Mouse (Mus musculus): ENCODE results near the gene Tmc1. TPM values are rescaled to one million over a fixed set of nuclear protein-coding genes. Genes with fewer than 3 reads are reported as not detected.

Tmc1 gene
- 0.16 and 0.36 TPM in 2 replicates for total RNA-seq (2012; rRNA removed)

GRCm38 (mm10) chr19:20953874-20954273 lies at the start of gene Tmc1:
Gene Tmc1, minus strand, starts transcription at chr19:20954202.
- DNase-seq (ENCODE audit: low read depth, low spot score): no peak
- H3K36me3 ChIP-seq (ENCODE audit: control insufficient read depth, insufficient read depth, low read length, poor library complexity, severe bottlenecking): no peaks in the 10 kb centered on the region
- TF ChIP-seq MAFK (IDR thresholded peaks at IDR 0.05; ENCODE audit: insufficient read depth, low read depth, low read length) (peak; percentile 64), ZNF384 (IDR thresholded peaks at IDR 0.05; ENCODE audit: low read depth, low read length) (no peak)
- no peak within 1 kb of the TSS for H3K4me3 ChIP-seq (ENCODE audit: insufficient read depth in 1 of 2, low read depth in 1 of 2, low read length in 2 of 2, poor library complexity in 1 of 2, severe bottlenecking in 1 of 2)
- H3K9me3 ChIP-seq (ENCODE audit: control insufficient read depth, insufficient read depth, low read depth, low read length): no peaks in the 10 kb centered on the region
- H3K4me1 ChIP-seq (ENCODE audit: control insufficient read depth in 2 of 2, insufficient read depth in 2 of 2, low read length in 2 of 2, poor library complexity in 1 of 2): no peaks in the 10 kb centered on the region
- H3K9ac ChIP-seq (ENCODE audit: insufficient read depth, low read depth, low read length, poor library complexity, severe bottlenecking): no peak within 1 kb of the TSS
- no peak within 1 kb of the TSS for H3K27ac ChIP-seq (ENCODE audit: insufficient read depth, low read depth, low read length, poor library complexity, severe bottlenecking)
- in situ Hi-C loops (cut with MboI; ENCODE audit: low sequenced_read_pairs in 2 of 2, unreplicated experiment in 2 of 2): no loop called here

- no peaks in the 10 kb centered on the region for H3K9me3 ChIP-seq (ENCODE audit: control insufficient read depth, insufficient read depth, low read depth, low read length)
- H3K4me1 ChIP-seq (ENCODE audit: control insufficient read depth in 2 of 2, insufficient read depth in 2 of 2, low read length in 2 of 2, poor library complexity in 1 of 2): no peaks in the 10 kb centered on the region
- H3K4me3 ChIP-seq (ENCODE audit: insufficient read depth in 1 of 2, low read depth in 1 of 2, low read length in 2 of 2, poor library complexity in 1 of 2, severe bottlenecking in 1 of 2): no peak overlapping the region
- no peak overlapping the region for H3K9ac ChIP-seq (ENCODE audit: insufficient read depth, low read depth, low read length, poor library complexity, severe bottlenecking)
- DNase-seq (ENCODE audit: low read depth, low spot score): no peak
- no peak overlapping the region for H3K27ac ChIP-seq (ENCODE audit: insufficient read depth, low read depth, low read length, poor library complexity, severe bottlenecking)
- in situ Hi-C loops (cut with MboI; ENCODE audit: low sequenced_read_pairs in 2 of 2, unreplicated experiment in 2 of 2): no loop called here
- TF ChIP-seq CHD2 (IDR thresholded peaks at IDR 0.05; ENCODE audit: low read depth, low read length) (no peak), HCFC1 (IDR thresholded peaks at IDR 0.05; ENCODE audit: borderline replicate concordance, insufficient read depth, low read length) (no peak), ZNF384 (IDR thresholded peaks at IDR 0.05; ENCODE audit: low read depth, low read length) (no peak), MAFK (IDR thresholded peaks at IDR 0.05; ENCODE audit: insufficient read depth, low read depth, low read length) (no peak), ZC3H11A (IDR thresholded peaks at IDR 0.05; ENCODE audit: borderline replicate concordance, low read depth, low read length) (no peak)
- no peaks in the 10 kb centered on the region for H3K36me3 ChIP-seq (ENCODE audit: control insufficient read depth, insufficient read depth, low read length, poor library complexity, severe bottlenecking)
These were observed 47.5 kb upstream of the Tmc1 start for GRCm38 (mm10) chr19:21001552-21001951.

DNA sequence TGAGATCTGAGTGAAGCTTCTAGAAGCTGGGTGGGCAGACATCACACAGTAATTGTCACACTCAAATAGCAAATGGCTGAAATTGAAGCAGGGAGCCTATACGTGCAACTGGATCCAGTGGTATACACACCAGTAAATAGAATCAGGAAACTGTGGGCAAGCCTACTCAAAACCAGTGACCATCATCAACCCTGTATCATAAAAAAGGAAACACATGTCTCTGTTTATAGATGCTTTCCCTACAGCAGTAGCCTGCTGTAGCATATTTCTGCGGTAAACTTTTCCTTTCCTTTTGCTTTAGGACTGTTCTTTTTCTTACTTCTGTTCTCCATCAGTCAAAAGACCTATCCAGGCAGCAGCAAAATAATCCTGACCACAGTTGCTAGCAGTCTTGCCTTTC lies 25.2 kb upstream of the Tmc1 start:
- no peak for TF ChIP-seq ZC3H11A (IDR thresholded peaks at IDR 0.05; ENCODE audit: borderline replicate concordance, low read depth, low read length)
- TF ChIP-seq ZNF384 (IDR thresholded peaks at IDR 0.05; ENCODE audit: low read depth, low read length): no peak
- TF ChIP-seq MAFK (IDR thresholded peaks at IDR 0.05; ENCODE audit: insufficient read depth, low read depth, low read length): no peak
- no peak for TF ChIP-seq HCFC1 (IDR thresholded peaks at IDR 0.05; ENCODE audit: borderline replicate concordance, insufficient read depth, low read length)
- in situ Hi-C loops (cut with MboI; ENCODE audit: low sequenced_read_pairs in 2 of 2, unreplicated experiment in 2 of 2): no loop called here
- H3K4me3 ChIP-seq (ENCODE audit: insufficient read depth in 1 of 2, low read depth in 1 of 2, low read length in 2 of 2, poor library complexity in 1 of 2, severe bottlenecking in 1 of 2): no peak overlapping the region

DNA sequence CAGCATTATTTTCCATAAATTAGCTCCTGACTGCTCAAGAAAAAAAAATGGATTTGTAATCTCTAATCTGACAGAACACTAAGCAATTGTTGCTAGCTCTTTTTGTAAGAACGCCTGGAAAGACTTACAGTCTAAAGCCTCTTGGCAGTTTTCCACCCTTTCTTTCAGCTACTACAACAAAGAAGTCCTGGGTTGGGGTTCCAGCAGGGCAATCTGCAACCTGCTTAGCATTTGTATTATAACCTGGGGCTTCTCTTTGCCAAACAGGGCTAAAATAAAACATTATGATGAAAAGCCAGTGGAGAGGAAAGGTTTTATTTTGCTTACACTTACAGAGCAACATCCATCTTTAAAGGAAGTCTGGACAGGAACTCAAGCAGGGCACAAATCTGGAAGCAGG lies 24.1 kb upstream of the Tmc1 start:
- in situ Hi-C loops (cut with MboI; ENCODE audit: low sequenced_read_pairs in 2 of 2, unreplicated experiment in 2 of 2): no loop called here
- H3K9me3 ChIP-seq (ENCODE audit: control insufficient read depth, insufficient read depth, low read depth, low read length): no peaks in the 10 kb centered on the region
- TF ChIP-seq CHD2 (IDR thresholded peaks at IDR 0.05; ENCODE audit: low read depth, low read length) (no peak), ZC3H11A (IDR thresholded peaks at IDR 0.05; ENCODE audit: borderline replicate concordance, low read depth, low read length) (no peak), HCFC1 (IDR thresholded peaks at IDR 0.05; ENCODE audit: borderline replicate concordance, insufficient read depth, low read length) (no peak), MAFK (IDR thresholded peaks at IDR 0.05; ENCODE audit: insufficient read depth, low read depth, low read length) (no peak), ZNF384 (IDR thresholded peaks at IDR 0.05; ENCODE audit: low read depth, low read length) (no peak)
- no peak for DNase-seq (ENCODE audit: low read depth, low spot score)
- no peak overlapping the region for H3K27ac ChIP-seq (ENCODE audit: insufficient read depth, low read depth, low read length, poor library complexity, severe bottlenecking)
- H3K9ac ChIP-seq (ENCODE audit: insufficient read depth, low read depth, low read length, poor library complexity, severe bottlenecking): no peak overlapping the region
- H3K36me3 ChIP-seq (ENCODE audit: control insufficient read depth, insufficient read depth, low read length, poor library complexity, severe bottlenecking): no peaks in the 10 kb centered on the region
- peaks cover 0 to 2% of the 10 kb centered on the region in 2 experiments; a peak in 1 of 4 replicates for H3K4me1 ChIP-seq (ENCODE audit: control insufficient read depth in 2 of 2, insufficient read depth in 2 of 2, low read length in 2 of 2, poor library complexity in 1 of 2)
- H3K4me3 ChIP-seq (ENCODE audit: insufficient read depth in 1 of 2, low read depth in 1 of 2, low read length in 2 of 2, poor library complexity in 1 of 2, severe bottlenecking in 1 of 2): no peak overlapping the region

More for the DNA sequence above, 25.2 kb upstream of the Tmc1 start:
- Histone ChIP-seq H3K27ac (ENCODE audit: insufficient read depth, low read depth, low read length, poor library complexity, severe bottlenecking) (no peak overlapping the region), H3K36me3 (ENCODE audit: control insufficient read depth, insufficient read depth, low read length, poor library complexity, severe bottlenecking) (no peaks in the 10 kb centered on the region), H3K4me1 (ENCODE audit: control insufficient read depth in 2 of 2, insufficient read depth in 2 of 2, low read length in 2 of 2, poor library complexity in 1 of 2) (peaks cover 0 to 2% of the 10 kb centered on the region in 2 experiments; a peak in 1 of 4 replicates), H3K9me3 (ENCODE audit: control insufficient read depth, insufficient read depth, low read depth, low read length) (no peaks in the 10 kb centered on the region), H3K9ac (ENCODE audit: insufficient read depth, low read depth, low read length, poor library complexity, severe bottlenecking) (no peak overlapping the region)
- DNase-seq (ENCODE audit: low read depth, low spot score): no peak

DNA sequence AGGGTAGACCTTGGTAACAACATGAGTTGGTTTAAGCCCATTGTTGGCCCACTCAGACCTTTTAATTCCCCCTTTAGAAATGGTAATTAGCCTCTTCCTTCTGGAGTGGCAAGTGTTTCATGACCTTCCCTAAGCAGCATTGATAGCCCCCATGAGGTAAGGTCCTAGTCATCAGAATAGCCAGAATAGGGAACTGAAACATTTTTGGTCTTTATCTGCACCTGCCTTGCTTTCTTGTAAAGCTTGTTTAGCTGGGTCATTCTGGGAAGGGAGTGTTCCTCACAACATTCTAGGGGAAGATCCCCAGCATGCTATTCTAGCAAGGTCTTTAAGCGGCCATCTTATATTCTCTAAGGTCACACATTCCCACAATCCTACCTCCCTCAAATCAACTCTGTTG lies 17.9 kb upstream of the Tmc1 start:
- no peaks in the 10 kb centered on the region for H3K9me3 ChIP-seq (ENCODE audit: control insufficient read depth, insufficient read depth, low read depth, low read length)
- TF ChIP-seq ZC3H11A (IDR thresholded peaks at IDR 0.05; ENCODE audit: borderline replicate concordance, low read depth, low read length) (no peak), HCFC1 (IDR thresholded peaks at IDR 0.05; ENCODE audit: borderline replicate concordance, insufficient read depth, low read length) (no peak), MAFK (IDR thresholded peaks at IDR 0.05; ENCODE audit: insufficient read depth, low read depth, low read length) (no peak), CHD2 (IDR thresholded peaks at IDR 0.05; ENCODE audit: low read depth, low read length) (no peak), ZNF384 (IDR thresholded peaks at IDR 0.05; ENCODE audit: low read depth, low read length) (no peak)
- in situ Hi-C loops (cut with MboI; ENCODE audit: low sequenced_read_pairs in 2 of 2, unreplicated experiment in 2 of 2): no loop called here
- H3K27ac ChIP-seq (ENCODE audit: insufficient read depth, low read depth, low read length, poor library complexity, severe bottlenecking): no peak overlapping the region
- no peaks in the 10 kb centered on the region for H3K36me3 ChIP-seq (ENCODE audit: control insufficient read depth, insufficient read depth, low read length, poor library complexity, severe bottlenecking)
- no peak for DNase-seq (ENCODE audit: low read depth, low spot score)
- H3K4me3 ChIP-seq (ENCODE audit: insufficient read depth in 1 of 2, low read depth in 1 of 2, low read length in 2 of 2, poor library complexity in 1 of 2, severe bottlenecking in 1 of 2): no peak overlapping the region
- H3K4me1 ChIP-seq (ENCODE audit: control insufficient read depth in 2 of 2, insufficient read depth in 2 of 2, low read length in 2 of 2, poor library complexity in 1 of 2): no peaks in the 10 kb centered on the region
- H3K9ac ChIP-seq (ENCODE audit: insufficient read depth, low read depth, low read length, poor library complexity, severe bottlenecking): no peak overlapping the region

All from ES-E14 (cell line).